Mouse (Mus musculus): ENCODE measurements at regions not wholly inside any gene's neighbourhood (a gene's known extent, or its start where the extent isn't known, plus 50 kb on each side); places are given as distances from the start of the nearest gene placed in this dataset.
"Not testable (repeated sequence)": the region's sequence is repeated elsewhere in the genome, so short reads cannot be mapped to it uniquely, and the experiment has no call there.

DNA sequence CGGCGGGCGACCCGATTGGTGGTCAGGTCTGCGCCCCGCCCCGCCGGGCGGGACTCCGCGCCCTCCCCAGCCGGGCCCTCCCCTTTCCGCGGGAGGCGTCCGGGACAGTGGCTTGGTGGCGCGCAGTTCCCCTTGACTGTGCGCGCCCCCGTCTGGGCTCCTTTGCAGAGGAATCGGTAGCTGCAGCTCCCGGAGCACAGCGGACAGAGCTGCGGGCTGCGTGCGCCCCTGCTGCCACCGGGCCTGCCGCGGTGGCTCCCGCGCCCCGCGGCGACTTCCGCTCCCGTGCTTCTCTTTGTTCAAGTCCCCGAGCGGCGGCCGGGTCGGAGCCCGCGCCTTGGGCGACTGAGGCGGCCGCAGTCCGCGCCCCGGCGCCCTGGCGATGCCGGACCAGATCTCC lies 566.6 kb upstream of the Gm21863 start:
- not testable (repeated sequence) for H3K36me3 ChIP-seq; H3K27me3 ChIP-seq (ENCODE audit: insufficient read depth, poor library complexity, severe bottlenecking); H3K4me1 ChIP-seq (replicated peaks); H3K9me3 ChIP-seq
- Histone ChIP-seq H3K27ac (peak overlapping the region; percentile 59), H3K4me3 (peak overlapping the region; percentile 50)
- DNase-seq (ENCODE audit: low spot score): peak; percentile 35
- WGBS: 5% methylated on average over 51 of the region's 53 CpGs

Data from hindbrain, embryonic 10.5 days (tissue).